Mouse (Mus musculus) lung, embryonic 14.5 days (tissue): ENCODE results near the gene Fgfrl1. TPM values are rescaled to one million over a fixed set of nuclear protein-coding genes. Genes with fewer than 3 reads are reported as not detected.
A peak's percentile ranks its signal among the peaks of the same experiment; 100 is the strongest.

ENCODE experiments used
- ATAC-seq: fragments of 200-750 bp; cut with Nextera tagmentation; 2 replicates; pipeline ENCODE4 v1.8.0; 2017; ENCODE audit warnings: mild to moderate bottlenecking, moderate TSS enrichment, moderate library complexity; ENCODE audit not compliant: insufficient read depth
- DNase-seq: peaks from one replicate; pipeline ENCODE4 v3.0.0-alpha.2; 2015
- H3K27ac ChIP-seq: fragments of 300-500 bp; sonication (generic); 2 replicates; pipeline ENCODE4 v1.5.1; 2014; ENCODE audit warnings: low read depth, mild to moderate bottlenecking, moderate library complexity
- H3K27me3 ChIP-seq: fragments of 300-500 bp; sonication (generic); 2 replicates; pipeline ENCODE4 v1.6.1; 2014; ENCODE audit warnings: low read length, control low read depth; ENCODE audit not compliant: insufficient read depth
- H3K36me3 ChIP-seq: fragments of 300-500 bp; sonication (generic); 2 replicates; pipeline ENCODE4 v1.6.1; 2014; ENCODE audit warnings: control low read depth; ENCODE audit not compliant: insufficient read depth
- H3K4me1 ChIP-seq: fragments of 300-500 bp; sonication (generic); 2 replicates; pipeline ENCODE4 v1.6.1; 2014; ENCODE audit warnings: antibody characterized with exemption, control low read depth; ENCODE audit not compliant: insufficient read depth
- H3K4me2 ChIP-seq: fragments of 300-500 bp; sonication (generic); 2 replicates; pipeline ENCODE4 v1.6.1; 2014; ENCODE audit warnings: mild to moderate bottlenecking
- H3K4me3 ChIP-seq: fragments of 300-500 bp; sonication (generic); 2 replicates; pipeline ENCODE4 v1.5.1; 2014; ENCODE audit warnings: low read depth, low read length
- H3K9ac ChIP-seq: fragments of 300-500 bp; sonication (generic); 2 replicates; pipeline ENCODE4 v1.6.1; 2014
- H3K9me3 ChIP-seq: fragments of 300-500 bp; sonication (generic); 2 replicates; pipeline ENCODE4 v1.6.1; 2016; ENCODE audit warnings: low read depth, low read length, control low read depth
- CTCF ChIP-seq: IDR thresholded peaks from 2 replicates; pipeline ENCODE4 v1.5.1; 2016; ENCODE audit warnings: antibody characterized with exemption, low read depth
- WGBS: fragments of 180-500 bp; shearing (Covaris S2); extraction: QIAGEN DNeasy Blood & Tissue Kit; methylation state at CpG from one replicate; pipeline ENCODE4 v1.1.7; 2014; 5-methylcytosine and 5-hydroxymethylcytosine counted together
- polyA plus RNA-seq: library from polyadenylated mRNA; unstranded; fragments of >200 nt; fragmentation: Nextera tagmentation; extraction: Ambion mirVana; gene quantifications from 2 replicates; pipeline ENCODE4 v1.2.1, GENCODE M21; 2014

Fgfrl1 gene
- polyA plus RNA-seq, 1 experiment from 2014 or later, result 47.5 TPM

DNA sequence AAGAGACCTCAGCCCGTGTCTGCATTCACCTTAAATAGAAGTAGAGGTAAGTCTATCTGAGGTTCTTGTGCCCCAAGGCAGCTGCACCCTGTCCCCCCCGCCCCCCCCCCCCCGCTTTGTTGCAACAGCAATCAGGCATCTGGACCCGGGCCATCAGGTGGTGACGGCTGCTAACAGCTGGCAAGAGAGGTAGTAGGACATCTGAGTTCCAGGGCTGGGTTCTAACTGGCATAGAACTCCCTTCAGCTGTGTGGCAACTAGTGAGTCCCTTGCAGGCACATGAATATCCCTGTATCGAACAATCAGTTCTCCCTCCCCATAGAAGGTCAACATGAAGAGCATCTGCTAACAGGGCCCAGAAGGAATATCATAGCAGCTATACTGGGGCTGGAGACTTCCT lies 19.8 kb downstream of the Fgfrl1 start:
- no peak for DNase-seq
- 76% methylated on average over 6 of the region's 6 CpGs for WGBS

GRCm38 (mm10) chr5:108713096-108713495 lies 20.9 kb downstream of the Fgfrl1 start:
- Histone ChIP-seq H3K27me3 (no peaks in the 10 kb centered on the region), H3K36me3 (no peaks in the 10 kb centered on the region), H3K9ac (no peak overlapping the region), H3K4me2 (no peak overlapping the region), H3K27ac (no peak overlapping the region), H3K4me3 (no peak overlapping the region), H3K4me1 (no peaks in the 10 kb centered on the region), H3K9me3 (no peaks in the 10 kb centered on the region)
- 77% methylated on average over 2 of the region's 2 CpGs for WGBS
- ATAC-seq (no peak), DNase-seq (no peak)
- TF ChIP-seq CTCF, result no peak

More for the DNA sequence above, 19.8 kb downstream of the Fgfrl1 start:
- Histone ChIP-seq H3K4me2 (no peak overlapping the region), H3K4me3 (no peak overlapping the region), H3K27ac (no peak overlapping the region), H3K9ac (no peak overlapping the region), H3K4me1 (no peaks in the 10 kb centered on the region), H3K27me3 (no peaks in the 10 kb centered on the region), H3K9me3 (no peaks in the 10 kb centered on the region), H3K36me3 (peaks cover 6% of the 10 kb centered on the region)
- no peak for ATAC-seq
- TF ChIP-seq CTCF, result no peak

- H3K4me1 ChIP-seq, result no peaks in the 10 kb centered on the region
- H3K27me3 ChIP-seq, result no peaks in the 10 kb centered on the region
- DNase-seq (no peak), ATAC-seq (no peak)
- no peaks in the 10 kb centered on the region for H3K36me3 ChIP-seq
- H3K27ac ChIP-seq, result peak overlapping the region; percentile 16; the same call in 1 of the 2 replicates
- no peak overlapping the region for H3K4me2 ChIP-seq
- no peak overlapping the region for H3K9ac ChIP-seq
- no peak for TF ChIP-seq CTCF
- no peaks in the 10 kb centered on the region for H3K9me3 ChIP-seq
- H3K4me3 ChIP-seq, result no peak overlapping the region
Observed at GRCm38 (mm10) chr5:108713691-108714090, 21.5 kb downstream of the Fgfrl1 start.

DNA sequence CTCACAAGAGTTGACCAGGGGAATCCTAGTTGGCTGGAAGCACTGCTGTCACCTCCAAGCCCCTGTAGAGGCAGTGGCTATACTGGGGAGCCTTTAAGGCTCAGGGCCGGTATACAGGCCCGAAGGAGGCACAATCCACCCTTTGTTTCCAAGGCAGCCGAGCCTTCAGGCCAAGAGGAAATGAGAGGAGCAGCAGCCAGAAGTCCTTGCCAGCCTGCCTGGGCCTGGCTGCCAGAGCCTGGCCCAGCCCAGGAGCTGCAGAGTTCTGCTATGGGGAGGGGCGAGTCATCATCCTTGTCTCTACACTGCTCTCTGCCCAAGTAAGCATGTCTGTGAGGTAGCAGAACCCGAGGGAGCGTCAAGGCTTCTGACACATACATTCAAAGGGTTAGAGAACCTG lies 22.0 kb downstream of the Fgfrl1 start:
- DNase-seq (peak; percentile 19), ATAC-seq (peak; percentile 47; the same call in 1 of the 2 replicates)
- Histone ChIP-seq H3K4me2 (no peak overlapping the region), H3K4me3 (no peak overlapping the region), H3K36me3 (no peaks in the 10 kb centered on the region), H3K9ac (no peak overlapping the region), H3K27me3 (no peaks in the 10 kb centered on the region), H3K9me3 (no peaks in the 10 kb centered on the region), H3K27ac (peak overlapping the region; percentile 16; the same call in 1 of the 2 replicates), H3K4me1 (no peaks in the 10 kb centered on the region)
- WGBS, result 61% methylated on average over 6 of the region's 6 CpGs
- TF ChIP-seq CTCF, result no peak

DNA sequence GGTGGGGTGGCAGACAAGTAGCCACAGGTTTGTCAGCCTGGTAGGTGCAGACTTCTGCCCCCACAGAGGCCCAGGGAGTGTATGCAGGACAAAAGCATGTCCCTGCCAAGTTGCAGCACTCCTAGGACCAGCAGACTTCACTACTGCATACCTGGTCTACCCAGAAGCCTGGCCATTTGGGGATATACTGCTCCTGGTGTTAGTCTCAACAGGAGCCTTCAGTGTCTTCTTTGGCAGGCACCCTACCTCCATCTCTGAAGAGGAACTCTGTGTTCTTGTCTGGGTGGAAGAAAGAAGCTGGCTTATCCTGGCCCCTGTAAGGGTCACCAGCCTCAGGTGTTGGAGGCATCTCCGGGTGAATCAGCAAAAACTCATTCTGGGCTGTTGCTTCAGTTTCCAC lies 23.8 kb downstream of the Fgfrl1 start:
- Histone ChIP-seq H3K27me3 (no peaks in the 10 kb centered on the region), H3K9me3 (no peaks in the 10 kb centered on the region), H3K36me3 (no peaks in the 10 kb centered on the region), H3K27ac (no peak overlapping the region), H3K4me3 (no peak overlapping the region), H3K9ac (no peak overlapping the region), H3K4me2 (no peak overlapping the region), H3K4me1 (no peaks in the 10 kb centered on the region)
- TF ChIP-seq CTCF, result no peak
- DNase-seq (no peak), ATAC-seq (no peak)
- 67% methylated on average over 1 of the region's 1 CpGs for WGBS

- no peak overlapping the region for H3K4me2 ChIP-seq
- no peak overlapping the region for H3K9ac ChIP-seq
- no peak for ATAC-seq
- H3K9me3 ChIP-seq, result no peaks in the 10 kb centered on the region
- no peak overlapping the region for H3K27ac ChIP-seq
- no peaks in the 10 kb centered on the region for H3K27me3 ChIP-seq
- H3K36me3 ChIP-seq, result no peaks in the 10 kb centered on the region
- no peaks in the 10 kb centered on the region for H3K4me1 ChIP-seq
- TF ChIP-seq CTCF, result no peak
- DNase-seq, result no peak
- no peak overlapping the region for H3K4me3 ChIP-seq
- 41% methylated on average over 4 of the region's 4 CpGs for WGBS
Observed at GRCm38 (mm10) chr5:108718051-108718450, 25.9 kb downstream of the Fgfrl1 start.

DNA sequence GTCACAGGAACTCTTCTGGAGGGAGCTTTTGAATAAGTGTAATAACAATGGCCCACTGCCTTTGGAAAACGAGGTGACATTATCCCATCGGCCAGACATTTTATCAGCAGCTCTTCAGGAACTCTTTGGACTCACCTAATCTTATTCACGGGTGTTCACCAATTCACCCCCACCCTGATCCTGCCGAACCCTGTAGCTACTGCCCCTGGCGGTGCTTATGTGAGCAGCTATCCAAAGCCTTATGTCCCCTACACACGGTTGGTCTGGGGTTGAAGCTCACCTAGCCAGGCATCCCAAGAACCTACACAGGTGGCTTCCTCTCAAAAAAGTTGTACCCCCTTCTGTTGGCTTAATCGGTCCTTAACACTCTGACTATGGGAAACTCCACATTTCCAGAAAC lies 27.6 kb downstream of the Fgfrl1 start:
- Histone ChIP-seq H3K9me3 (no peaks in the 10 kb centered on the region), H3K4me2 (no peak overlapping the region), H3K27ac (no peak overlapping the region), H3K36me3 (no peaks in the 10 kb centered on the region), H3K4me1 (no peaks in the 10 kb centered on the region), H3K4me3 (no peak overlapping the region), H3K27me3 (no peaks in the 10 kb centered on the region), H3K9ac (no peak overlapping the region)
- ATAC-seq (no peak), DNase-seq (no peak)
- 0 out of 2 replicates have a peak, but pooled peaks have one; percentile 23 for TF ChIP-seq CTCF
- WGBS, result 39% methylated on average over 7 of the region's 7 CpGs

GRCm38 (mm10) chr5:108724006-108724405 lies 31.8 kb downstream of the Fgfrl1 start:
- TF ChIP-seq CTCF, result no peak
- no peak overlapping the region for H3K9ac ChIP-seq
- no peaks in the 10 kb centered on the region for H3K36me3 ChIP-seq
- H3K9me3 ChIP-seq, result no peaks in the 10 kb centered on the region
- H3K4me1 ChIP-seq, result no peaks in the 10 kb centered on the region
- WGBS, result 43% methylated on average over 2 of the region's 2 CpGs
- H3K27ac ChIP-seq, result no peak overlapping the region
- H3K4me2 ChIP-seq, result no peak overlapping the region
- ATAC-seq (no peak), DNase-seq (no peak)
- H3K27me3 ChIP-seq, result no peaks in the 10 kb centered on the region
- no peak overlapping the region for H3K4me3 ChIP-seq
